Mouse (Mus musculus) kidney, adult 2 months (tissue): ENCODE results near the gene Klhl33.

ENCODE experiments used
- CTCF ChIP-seq: fragments of 200-500 bp; conservative IDR thresholded peaks from 2 replicates; pipeline ENCODE4 v1.5.1; 2011; ENCODE audit warnings: low read depth, mild to moderate bottlenecking, control low read depth, low read length, moderate library complexity, mixed read lengths; ENCODE audit not compliant: insufficient read depth, insufficient read length
- POLR2A ChIP-seq: fragments of 200-500 bp; IDR thresholded peaks from one replicate; pipeline ENCODE4 v1.6.1; 2011; ENCODE audit warnings: low read depth, low read length, control low read depth

DNA sequence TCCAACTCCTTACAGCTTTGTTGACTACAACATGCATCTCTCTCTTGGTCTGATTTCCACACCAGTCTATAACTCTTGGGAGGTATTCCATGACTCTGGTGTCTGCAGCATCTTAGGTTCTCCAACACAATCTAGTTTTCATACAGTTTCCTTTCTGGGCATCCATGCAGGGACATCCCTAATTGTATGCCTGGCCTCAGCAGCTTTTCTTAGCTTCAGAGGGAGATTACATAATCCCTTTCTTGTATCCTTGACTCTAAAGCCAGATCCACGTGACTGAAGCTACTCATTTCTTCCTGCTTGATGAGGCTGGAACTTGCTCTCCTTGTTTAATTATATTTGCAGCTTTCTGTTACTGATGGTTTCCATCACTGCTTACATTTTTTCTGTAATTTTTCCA, 39.3 kb upstream of the Klhl33 start:
- TF ChIP-seq CTCF: no peak
- TF ChIP-seq POLR2A: no peak
